Mouse (Mus musculus): ENCODE data around the gene Ifi211.
"Not testable (repeated sequence)": the region's sequence is repeated elsewhere in the genome, so short reads cannot be mapped to it uniquely, and the experiment has no call there.

The Ifi211 gene

GRCm38 (mm10) chr1:173879225-173879987 lies 33.4 kb downstream of the Ifi211 start:
- DNase-seq (ENCODE audit: low spot score in 2 of 2): not testable (repeated sequence)

GRCm38 (mm10) chr1:173878264-173878663 lies 34.6 kb downstream of the Ifi211 start:
- not testable (repeated sequence) for DNase-seq (ENCODE audit: low spot score in 2 of 2)

- not testable (repeated sequence) for DNase-seq (ENCODE audit: low spot score in 2 of 2)
Observed at GRCm38 (mm10) chr1:173877125-173877524, 35.7 kb downstream of the Ifi211 start.

GRCm38 (mm10) chr1:173868586-173868985 lies 44.3 kb downstream of the Ifi211 start:
- DNase-seq (ENCODE audit: low spot score in 2 of 2): not testable (repeated sequence)

GRCm38 (mm10) chr1:173866504-173866903 lies 46.3 kb downstream of the Ifi211 start:
- no peak for DNase-seq (ENCODE audit: low spot score in 2 of 2)

- DNase-seq (ENCODE audit: low spot score in 2 of 2): not testable (repeated sequence)
Observed at GRCm38 (mm10) chr1:173853711-173854110, 59.1 kb downstream of the Ifi211 start.

GRCm38 (mm10) chr1:173852853-173853252 lies 60.0 kb downstream of the Ifi211 start:
- not testable (repeated sequence) for DNase-seq (ENCODE audit: low spot score in 2 of 2)
